Mouse (Mus musculus): ENCODE data around the gene Tmem131. TPM values are rescaled to one million over a fixed set of nuclear protein-coding genes. Genes with fewer than 3 reads are reported as not detected.

Tmem131 gene
- polyA plus RNA-seq, 1 experiment from 2014 or later = 6.0 TPM

DNA sequence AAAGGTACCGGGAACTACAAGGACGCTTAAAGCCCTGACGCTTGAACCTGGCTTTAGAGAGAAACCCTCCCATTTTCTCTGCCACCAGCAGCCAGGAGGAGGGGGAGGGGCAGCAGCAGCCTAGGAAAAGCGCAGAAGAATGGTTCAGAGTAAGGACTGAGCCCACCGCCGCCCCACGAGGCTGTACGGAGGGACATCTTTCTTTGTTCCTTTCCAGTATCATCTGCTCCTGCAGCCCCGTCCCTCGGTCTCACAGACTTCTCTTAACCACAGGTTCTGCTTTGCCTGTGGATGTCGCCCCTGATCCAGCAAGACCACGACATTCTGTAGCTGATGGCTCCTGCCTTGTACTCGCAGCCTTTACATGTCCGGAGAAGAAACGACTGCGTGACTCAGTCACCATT, 158.2 kb downstream of the Tmem131 start:
- TF ChIP-seq CTCF (IDR thresholded peaks at IDR 0.05) = peak; percentile 14; the same call in 1 of the 2 replicates
- TF ChIP-seq EP300 (IDR thresholded peaks at IDR 0.05) = no peak
- ATAC-seq = peak; percentile 44
- Histone ChIP-seq H3K36me3 (ENCODE audit: insufficient read depth, low read length) (no peaks in the 10 kb centered on the region), H3K4me2 (replicated peaks; ENCODE audit: low read depth, low read length) (peak overlapping the region; percentile 91), H3K9me3 (ENCODE audit: low read length) (no peaks in the 10 kb centered on the region), H3K27ac (ENCODE audit: low read length) (no peak overlapping the region), H3K4me3 (ENCODE audit: low read depth, low read length) (peak overlapping the region; percentile 40), H3K4me1 (ENCODE audit: insufficient read depth, low read depth, low read length) (peaks cover 4% of the 10 kb centered on the region; the same call in 1 of the 2 replicates), H3K27me3 (replicated peaks; ENCODE audit: insufficient read depth, low read length) (no peaks in the 10 kb centered on the region), H3K9ac (replicated peaks; ENCODE audit: low read depth) (peak overlapping the region; percentile 34; the same call in 1 of the 2 replicates)
- peak; percentile 22 for DNase-seq (ENCODE audit: low spot score)
- WGBS = 1% methylated on average over 16 of the region's 16 CpGs

DNA sequence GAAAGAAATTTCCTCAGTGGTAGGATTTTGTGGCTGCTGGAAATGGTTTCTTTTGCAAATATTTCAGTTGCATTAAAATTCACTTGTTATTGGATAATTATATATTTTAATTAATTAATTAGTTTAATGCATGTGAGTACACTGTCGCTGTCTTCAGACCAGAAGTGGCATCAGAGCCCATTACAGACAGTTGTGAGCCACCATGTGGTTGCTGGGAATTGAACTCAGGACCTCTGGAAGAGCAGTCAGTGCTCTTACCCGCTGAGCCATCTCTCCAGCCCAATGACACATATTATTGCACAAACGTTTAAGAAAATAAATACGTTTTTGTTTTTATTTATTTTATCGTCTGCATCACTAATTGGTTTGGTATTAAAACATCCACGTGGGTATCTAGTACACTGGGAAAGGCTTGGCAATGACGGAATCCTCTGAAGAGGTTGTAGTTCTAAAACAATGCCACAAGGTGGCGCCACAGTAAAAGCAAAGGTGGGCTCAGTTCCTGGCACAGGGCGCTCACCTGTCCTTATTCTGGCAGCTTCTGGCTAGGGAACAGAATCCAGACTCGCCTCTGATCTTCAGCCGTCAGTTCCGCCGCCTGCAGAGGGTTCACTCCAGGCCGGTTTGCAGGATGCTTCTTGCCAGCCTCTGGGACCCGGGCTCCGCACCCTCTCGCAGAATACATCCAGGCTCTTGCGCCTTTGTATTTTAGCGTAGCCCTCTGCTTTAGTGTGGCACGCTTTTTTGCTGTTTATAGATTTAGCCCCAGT, 158.9 kb downstream of the Tmem131 start:
- H3K9ac ChIP-seq (replicated peaks; ENCODE audit: low read depth) = peak overlapping the region; percentile 34; the same call in 1 of the 2 replicates
- H3K9me3 ChIP-seq (ENCODE audit: low read length) = no peaks in the 10 kb centered on the region
- TF ChIP-seq EP300 (IDR thresholded peaks at IDR 0.05) (no peak), CTCF (IDR thresholded peaks at IDR 0.05) (peak; percentile 88)
- H3K27me3 ChIP-seq (replicated peaks; ENCODE audit: insufficient read depth, low read length) = no peaks in the 10 kb centered on the region
- H3K4me2 ChIP-seq (replicated peaks; ENCODE audit: low read depth, low read length) = peak overlapping the region; percentile 91
- ATAC-seq = peak; percentile 65
- peak overlapping the region; percentile 40 for H3K4me3 ChIP-seq (ENCODE audit: low read depth, low read length)
- peak; percentile 85 for DNase-seq (ENCODE audit: low spot score)
- no peak overlapping the region for H3K27ac ChIP-seq (ENCODE audit: low read length)
- H3K4me1 ChIP-seq (ENCODE audit: insufficient read depth, low read depth, low read length) = peaks cover 4% of the 10 kb centered on the region; the same call in 1 of the 2 replicates
- 3% methylated on average over 20 of the region's 20 CpGs for WGBS
- no peaks in the 10 kb centered on the region for H3K36me3 ChIP-seq (ENCODE audit: insufficient read depth, low read length)

- no peak for ATAC-seq
- no peaks in the 10 kb centered on the region for H3K36me3 ChIP-seq (ENCODE audit: insufficient read depth, low read length)
Observed at GRCm38 (mm10) chr1:36782476-36782875, 161.0 kb downstream of the Tmem131 start.

GRCm38 (mm10) chr1:36780793-36781192, 162.7 kb downstream of the Tmem131 start:
- Histone ChIP-seq H3K4me1 (ENCODE audit: insufficient read depth, low read depth, low read length) (peaks cover 4% of the 10 kb centered on the region; the same call in 1 of the 2 replicates), H3K27me3 (replicated peaks; ENCODE audit: insufficient read depth, low read length) (no peaks in the 10 kb centered on the region), H3K9ac (replicated peaks; ENCODE audit: low read depth) (no peak overlapping the region), H3K9me3 (ENCODE audit: low read length) (no peaks in the 10 kb centered on the region), H3K4me2 (replicated peaks; ENCODE audit: low read depth, low read length) (no peak overlapping the region), H3K4me3 (ENCODE audit: low read depth, low read length) (no peak overlapping the region), H3K27ac (ENCODE audit: low read length) (no peak overlapping the region), H3K36me3 (ENCODE audit: insufficient read depth, low read length) (no peaks in the 10 kb centered on the region)
- DNase-seq (ENCODE audit: low spot score) (no peak), ATAC-seq (no peak)
- no peak for TF ChIP-seq EP300 (IDR thresholded peaks at IDR 0.05)
- TF ChIP-seq CTCF (IDR thresholded peaks at IDR 0.05) = no peak
- WGBS = 69% methylated on average over 13 of the region's 13 CpGs

More at GRCm38 (mm10) chr1:36782476-36782875, 161.0 kb downstream of the Tmem131 start:
- Histone ChIP-seq H3K9me3 (ENCODE audit: low read length) (no peaks in the 10 kb centered on the region), H3K4me1 (ENCODE audit: insufficient read depth, low read depth, low read length) (peaks cover 4% of the 10 kb centered on the region; the same call in 1 of the 2 replicates), H3K4me3 (ENCODE audit: low read depth, low read length) (no peak overlapping the region), H3K27ac (ENCODE audit: low read length) (no peak overlapping the region), H3K4me2 (replicated peaks; ENCODE audit: low read depth, low read length) (no peak overlapping the region), H3K9ac (replicated peaks; ENCODE audit: low read depth) (no peak overlapping the region), H3K27me3 (replicated peaks; ENCODE audit: insufficient read depth, low read length) (no peaks in the 10 kb centered on the region)
- DNase-seq (ENCODE audit: low spot score) = no peak
- 65% methylated on average over 11 of the region's 11 CpGs for WGBS
- TF ChIP-seq EP300 (IDR thresholded peaks at IDR 0.05) (no peak), CTCF (IDR thresholded peaks at IDR 0.05) (no peak)

- no peak overlapping the region for H3K4me3 ChIP-seq (ENCODE audit: low read depth, low read length)
- H3K36me3 ChIP-seq (ENCODE audit: insufficient read depth, low read length) = no peaks in the 10 kb centered on the region
- WGBS = 74% methylated on average over 9 of the region's 9 CpGs
- no peak overlapping the region for H3K4me2 ChIP-seq (replicated peaks; ENCODE audit: low read depth, low read length)
- TF ChIP-seq CTCF (IDR thresholded peaks at IDR 0.05) = no peak
- TF ChIP-seq EP300 (IDR thresholded peaks at IDR 0.05) = no peak
- no peak overlapping the region for H3K27ac ChIP-seq (ENCODE audit: low read length)
- no peak for ATAC-seq
- no peak overlapping the region for H3K9ac ChIP-seq (replicated peaks; ENCODE audit: low read depth)
- H3K9me3 ChIP-seq (ENCODE audit: low read length) = no peaks in the 10 kb centered on the region
- no peaks in the 10 kb centered on the region for H3K4me1 ChIP-seq (ENCODE audit: insufficient read depth, low read depth, low read length)
- no peak for DNase-seq (ENCODE audit: low spot score)
- no peaks in the 10 kb centered on the region for H3K27me3 ChIP-seq (replicated peaks; ENCODE audit: insufficient read depth, low read length)
Observed at GRCm38 (mm10) chr1:36772198-36772934, 171.1 kb downstream of the Tmem131 start.

DNA sequence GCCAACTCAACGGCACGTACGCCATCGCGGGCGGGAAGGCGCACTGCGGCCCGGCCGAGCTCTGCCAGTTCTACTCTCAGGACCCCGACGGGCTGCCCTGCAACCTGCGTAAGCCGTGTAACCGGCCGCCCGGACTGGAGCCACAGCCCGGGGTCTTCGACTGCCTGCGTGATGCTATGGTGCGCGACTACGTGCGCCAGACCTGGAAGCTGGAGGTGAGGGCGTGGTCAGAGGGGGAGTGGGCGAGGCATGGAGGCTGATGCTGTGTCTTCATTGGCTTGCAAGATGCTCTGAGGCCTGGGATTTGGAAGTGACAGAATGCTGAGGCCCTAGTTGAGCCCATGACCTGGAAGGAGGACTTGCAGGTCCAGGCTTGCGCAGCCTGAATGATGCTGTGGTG, 172.5 kb downstream of the Tmem131 start:
- H3K9ac ChIP-seq (replicated peaks; ENCODE audit: low read depth) = no peak overlapping the region
- TF ChIP-seq EP300 (IDR thresholded peaks at IDR 0.05) (no peak), CTCF (IDR thresholded peaks at IDR 0.05) (no peak)
- peak overlapping the region; percentile 28; the same call in 1 of the 2 replicates for H3K4me2 ChIP-seq (replicated peaks; ENCODE audit: low read depth, low read length)
- H3K36me3 ChIP-seq (ENCODE audit: insufficient read depth, low read length) = no peaks in the 10 kb centered on the region
- H3K27ac ChIP-seq (ENCODE audit: low read length) = no peak overlapping the region
- H3K27me3 ChIP-seq (replicated peaks; ENCODE audit: insufficient read depth, low read length) = no peaks in the 10 kb centered on the region
- H3K9me3 ChIP-seq (ENCODE audit: low read length) = no peaks in the 10 kb centered on the region
- no peak overlapping the region; the same call in 1 of the 2 replicates for H3K4me3 ChIP-seq (ENCODE audit: low read depth, low read length)
- H3K4me1 ChIP-seq (ENCODE audit: insufficient read depth, low read depth, low read length) = no peaks in the 10 kb centered on the region
- ATAC-seq (no peak), DNase-seq (ENCODE audit: low spot score) (no peak)
- WGBS = 23% methylated on average over 27 of the region's 27 CpGs

All from lung, postnatal 0 days (tissue).